Mouse (Mus musculus) neural tube, embryonic 11.5 days (tissue): ENCODE measurements around the gene Def8. TPM values are rescaled to one million over a fixed set of nuclear protein-coding genes. Genes with fewer than 3 reads are reported as not detected.
A peak's percentile ranks its signal among the peaks of the same experiment; 100 is the strongest.
"Not testable (repeated sequence)": the region's sequence is repeated elsewhere in the genome, so short reads cannot be mapped to it uniquely, and the experiment has no call there.

ENCODE experiments used
- ATAC-seq: fragments of 200-750 bp; cut with Nextera tagmentation; 2 replicates; pipeline ENCODE4 v1.8.0; 2017; ENCODE audit warnings: moderate number of reproducible peaks, mild to moderate bottlenecking, moderate TSS enrichment, moderate library complexity; ENCODE audit not compliant: insufficient read depth, low FRiP score, low TSS enrichment
- DNase-seq: peaks from one replicate; pipeline ENCODE4 v3.0.0-alpha.2; 2015; ENCODE audit warnings: low spot score
- H3K27ac ChIP-seq: fragments of 300-500 bp; sonication (generic); 2 replicates; pipeline ENCODE4 v1.5.1; 2014; ENCODE audit warnings: low read depth, mild to moderate bottlenecking, low read length
- H3K27me3 ChIP-seq: fragments of 300-500 bp; sonication (generic); 2 replicates; pipeline ENCODE4 v1.6.1; 2014; ENCODE audit warnings: mild to moderate bottlenecking, low read length, mixed read lengths; ENCODE audit not compliant: control insufficient read depth, insufficient read depth
- H3K36me3 ChIP-seq: fragments of 300-500 bp; sonication (generic); 2 replicates; pipeline ENCODE4 v1.6.1; 2014; ENCODE audit warnings: mild to moderate bottlenecking, low read length, moderate library complexity, mixed read lengths; ENCODE audit not compliant: control insufficient read depth, insufficient read depth
- H3K4me1 ChIP-seq: fragments of 300-500 bp; sonication (generic); 2 replicates; pipeline ENCODE4 v1.6.1; 2014; ENCODE audit warnings: low read length, mixed read lengths; ENCODE audit not compliant: control insufficient read depth, insufficient read depth
- H3K4me2 ChIP-seq: fragments of 300-500 bp; sonication (generic); 2 replicates; pipeline ENCODE4 v1.6.1; 2014; ENCODE audit warnings: low read depth, mild to moderate bottlenecking, moderate library complexity
- H3K4me3 ChIP-seq: fragments of 300-500 bp; sonication (generic); 2 replicates; pipeline ENCODE4 v1.5.1; 2014; ENCODE audit warnings: low read depth, low read length
- H3K9ac ChIP-seq: fragments of 300-500 bp; sonication (generic); 2 replicates; pipeline ENCODE4 v1.6.1; 2014; ENCODE audit warnings: mild to moderate bottlenecking, low read length
- H3K9me3 ChIP-seq: fragments of 300-500 bp; sonication (generic); 2 replicates; pipeline ENCODE4 v1.6.1; 2016; ENCODE audit warnings: low read length; ENCODE audit not compliant: control insufficient read depth
- WGBS: fragments of 180-500 bp; shearing (Covaris S2); extraction: QIAGEN DNeasy Blood & Tissue Kit; methylation state at CpG from one replicate; pipeline ENCODE4 v1.1.7; 2014; 5-methylcytosine and 5-hydroxymethylcytosine counted together
- polyA plus RNA-seq: library from polyadenylated mRNA; unstranded; fragments of >200 nt; fragmentation: Nextera tagmentation; extraction: Ambion mirVana; gene quantifications from 2 replicates; pipeline ENCODE4 v1.2.1, GENCODE M21; 2014

Def8 gene
- polyA plus RNA-seq, 1 experiment from 2014 or later = 41.7 TPM

GRCm38 (mm10) chr8:123433241-123433974, 10.1 kb downstream of the Def8 start:
- H3K27ac ChIP-seq, DNase-seq, H3K4me3 ChIP-seq, H3K4me1 ChIP-seq, H3K4me2 ChIP-seq, H3K27me3 ChIP-seq, H3K36me3 ChIP-seq, ATAC-seq, H3K9ac ChIP-seq: not testable (repeated sequence)
- H3K9me3 ChIP-seq = peaks cover 16% of the 10 kb centered on the region
- 98% methylated on average over 35 of the region's 47 CpGs for WGBS

- 90% methylated on average over 2 of the region's 2 CpGs for WGBS
- Histone ChIP-seq H3K4me3 (no peak overlapping the region), H3K27me3 (no peaks in the 10 kb centered on the region), H3K4me1 (0 out of 2 replicates have a peak, but pooled peaks cover 3% of the 10 kb centered on the region), H3K4me2 (no peak overlapping the region), H3K36me3 (no peaks in the 10 kb centered on the region), H3K27ac (no peak overlapping the region), H3K9ac (no peak overlapping the region), H3K9me3 (no peaks in the 10 kb centered on the region)
- DNase-seq (no peak), ATAC-seq (no peak)
These were observed 18.5 kb downstream of the Def8 start for GRCm38 (mm10) chr8:123441788-123442187.

GRCm38 (mm10) chr8:123442351-123442750, 19.0 kb downstream of the Def8 start:
- Histone ChIP-seq H3K4me1 (0 out of 2 replicates have a peak, but pooled peaks cover 3% of the 10 kb centered on the region), H3K4me2 (no peak overlapping the region), H3K27me3 (no peaks in the 10 kb centered on the region), H3K36me3 (no peaks in the 10 kb centered on the region), H3K9me3 (no peaks in the 10 kb centered on the region), H3K4me3 (no peak overlapping the region; the same call in 1 of the 2 replicates), H3K9ac (no peak overlapping the region), H3K27ac (no peak overlapping the region)
- 0 out of 2 replicates have a peak, but pooled peaks have one; percentile 9 for ATAC-seq
- no peak for DNase-seq
- WGBS = 83% methylated on average over 5 of the region's 5 CpGs

GRCm38 (mm10) chr8:123442871-123443575, 19.7 kb downstream of the Def8 start:
- Histone ChIP-seq H3K4me3 (peak overlapping the region; percentile 59), H3K4me1 (0 out of 2 replicates have a peak, but pooled peaks cover 3% of the 10 kb centered on the region), H3K9me3 (no peaks in the 10 kb centered on the region), H3K27ac (no peak overlapping the region; the same call in 1 of the 2 replicates), H3K9ac (peak overlapping the region; percentile 80), H3K4me2 (peak overlapping the region; percentile 63), H3K27me3 (no peaks in the 10 kb centered on the region), H3K36me3 (no peaks in the 10 kb centered on the region)
- DNase-seq = peak; percentile 94
- WGBS = 1% methylated on average over 41 of the region's 41 CpGs
- ATAC-seq = peak; percentile 94

GRCm38 (mm10) chr8:123443576-123443921, 20.2 kb downstream of the Def8 start:
- Histone ChIP-seq H3K4me2 (peak overlapping the region; percentile 63), H3K27ac (no peak overlapping the region), H3K4me1 (0 out of 2 replicates have a peak, but pooled peaks cover 3% of the 10 kb centered on the region), H3K27me3 (no peaks in the 10 kb centered on the region), H3K4me3 (peak overlapping the region; percentile 59), H3K9ac (peak overlapping the region; percentile 80), H3K9me3 (no peaks in the 10 kb centered on the region), H3K36me3 (no peaks in the 10 kb centered on the region)
- ATAC-seq (no peak; the same call in 1 of the 2 replicates), DNase-seq (no peak)
- WGBS = 47% methylated on average over 4 of the region's 4 CpGs

- no peak for ATAC-seq
- H3K4me3 ChIP-seq = no peak overlapping the region
- 91% methylated on average over 6 of the region's 6 CpGs for WGBS
- no peak overlapping the region for H3K4me2 ChIP-seq
- no peak overlapping the region for H3K27ac ChIP-seq
- DNase-seq = no peak
- no peaks in the 10 kb centered on the region for H3K36me3 ChIP-seq
- no peaks in the 10 kb centered on the region for H3K27me3 ChIP-seq
- no peaks in the 10 kb centered on the region for H3K9me3 ChIP-seq
- H3K9ac ChIP-seq = no peak overlapping the region
- H3K4me1 ChIP-seq = 0 out of 2 replicates have a peak, but pooled peaks cover 3% of the 10 kb centered on the region
These were observed 20.8 kb downstream of the Def8 start for GRCm38 (mm10) chr8:123444131-123444530.

GRCm38 (mm10) chr8:123445981-123446380, 22.7 kb downstream of the Def8 start:
- 0 out of 2 replicates have a peak, but pooled peaks cover 3% of the 10 kb centered on the region for H3K4me1 ChIP-seq
- no peaks in the 10 kb centered on the region for H3K9me3 ChIP-seq
- no peaks in the 10 kb centered on the region for H3K36me3 ChIP-seq
- 87% methylated on average over 10 of the region's 10 CpGs for WGBS
- ATAC-seq = no peak
- H3K9ac ChIP-seq = no peak overlapping the region
- H3K4me2 ChIP-seq = no peak overlapping the region
- H3K27me3 ChIP-seq = no peaks in the 10 kb centered on the region
- H3K27ac ChIP-seq = no peak overlapping the region
- no peak overlapping the region for H3K4me3 ChIP-seq
- no peak for DNase-seq

- no peak overlapping the region for H3K4me3 ChIP-seq
- H3K27ac ChIP-seq = no peak overlapping the region
- 89% methylated on average over 6 of the region's 6 CpGs for WGBS
- H3K4me1 ChIP-seq = 0 out of 2 replicates have a peak, but pooled peaks cover 3% of the 10 kb centered on the region
- no peaks in the 10 kb centered on the region for H3K9me3 ChIP-seq
- H3K27me3 ChIP-seq = no peaks in the 10 kb centered on the region
- DNase-seq (no peak), ATAC-seq (no peak)
- H3K9ac ChIP-seq = no peak overlapping the region
- no peak overlapping the region for H3K4me2 ChIP-seq
- no peaks in the 10 kb centered on the region for H3K36me3 ChIP-seq
These were observed 23.5 kb downstream of the Def8 start for GRCm38 (mm10) chr8:123446799-123447198.
